Comparison of ENCODE assay signal across 8 mouse cellular contexts in genomic region chr8:50915259-50915875, GRCm38 (mm10).
DNase-seq lines count a peak whose midpoint lies in the region; ATAC-seq and TF ChIP-seq lines count a peak whose summit lies in the region.

No protein-coding gene starts in this region.

- peaks cover 3% of the 10 kb centered on the region; the same call in 1 of the 2 replicates for H3K4me1 ChIP-seq in kidney, postnatal 0 days (replicated peaks; ENCODE audit: insufficient read depth, low read length)
- H3K4me1 ChIP-seq in limb, embryonic 10.5 days = peaks cover 14% of the 10 kb centered on the region
- peaks cover 18% of the 10 kb centered on the region for H3K4me1 ChIP-seq in neural tube, embryonic 15.5 days

- no peak overlapping the region for H3K9ac ChIP-seq in kidney, postnatal 0 days (ENCODE audit: low read depth, low read length)
- peak overlapping the region; percentile 73 for H3K9ac ChIP-seq in neural tube, embryonic 15.5 days (replicated peaks)

- TF ChIP-seq CTCF in kidney, postnatal 0 days (IDR thresholded peaks at IDR 0.05; ENCODE audit: low read depth) = no peak

- H3K4me3 ChIP-seq in kidney, postnatal 0 days (replicated peaks; ENCODE audit: low read depth, low read length) = peak overlapping the region; percentile 47
- peak overlapping the region; percentile 71 for H3K4me3 ChIP-seq in limb, embryonic 10.5 days
- H3K4me3 ChIP-seq in neural tube, embryonic 15.5 days (replicated peaks) = peak overlapping the region; percentile 72

- 1% methylated on average over 22 of the region's 22 CpGs for WGBS in kidney, postnatal 0 days
- under 1% methylated on average over 22 of the region's 22 CpGs for WGBS in limb, embryonic 10.5 days
- WGBS in neural tube, embryonic 15.5 days = under 1% methylated on average over 22 of the region's 22 CpGs

- H3K4me2 ChIP-seq in kidney, postnatal 0 days (ENCODE audit: low read length) = peak overlapping the region; percentile 94
- H3K4me2 ChIP-seq in neural tube, embryonic 15.5 days = peak overlapping the region; percentile 98

- no peaks in the 10 kb centered on the region for H3K36me3 ChIP-seq in kidney, postnatal 0 days (ENCODE audit: insufficient read depth, low read length)
- H3K36me3 ChIP-seq in limb, embryonic 10.5 days = no peaks in the 10 kb centered on the region
- no peaks in the 10 kb centered on the region for H3K36me3 ChIP-seq in neural tube, embryonic 15.5 days

- DNase-seq in kidney, postnatal 0 days (ENCODE audit: low spot score) = peak; percentile 53
- DNase-seq in kidney, postnatal 36 days = no peak
- peak; percentile 23 to 38 for DNase-seq in cerebellum, postnatal 4 days (ENCODE audit: low spot score in 2 of 2)
- DNase-seq in frontal cortex, postnatal 36 days (ENCODE audit: low spot score in 2 of 2) = peak; percentile 43 to 44
- DNase-seq in limb, embryonic 10.5 days (ENCODE audit: low spot score) = peak; percentile 57
- no peak for DNase-seq in thymus, postnatal 25 days
- no peak for DNase-seq in urinary bladder, postnatal 10 days (ENCODE audit: low spot score)

- 0 out of 2 replicates have a peak, but pooled peaks have one; percentile 36 for ATAC-seq in kidney, postnatal 0 days (replicated peaks; ENCODE audit: low FRiP score, low read depth)
- ATAC-seq in neural tube, embryonic 15.5 days (ENCODE audit: low FRiP score) = peak; percentile 39

- no peaks in the 10 kb centered on the region for H3K9me3 ChIP-seq in kidney, postnatal 0 days (replicated peaks; ENCODE audit: low read length)
- H3K9me3 ChIP-seq in limb, embryonic 10.5 days (replicated peaks) = no peaks in the 10 kb centered on the region
- H3K9me3 ChIP-seq in neural tube, embryonic 15.5 days (replicated peaks) = no peaks in the 10 kb centered on the region

- H3K27me3 ChIP-seq in kidney, postnatal 0 days (ENCODE audit: insufficient read depth, low read length) = peaks cover 13% of the 10 kb centered on the region
- H3K27me3 ChIP-seq in limb, embryonic 10.5 days (ENCODE audit: low read depth, poor library complexity, severe bottlenecking) = peaks cover 49% of the 10 kb centered on the region
- no peaks in the 10 kb centered on the region for H3K27me3 ChIP-seq in neural tube, embryonic 15.5 days (replicated peaks)

- no peak overlapping the region for H3K27ac ChIP-seq in kidney, postnatal 0 days
- H3K27ac ChIP-seq in limb, embryonic 10.5 days = no peak overlapping the region
- H3K27ac ChIP-seq in neural tube, embryonic 15.5 days (replicated peaks) = peak overlapping the region; percentile 85

Comparison
In these comparisons a context has a peak if more than half of its experiments do, and no peak if none do; other contexts are left out.
1. DNase-seq: peak in kidney, postnatal 0 days (single experiment), cerebellum, postnatal 4 days (2 of 2), frontal cortex, postnatal 36 days (2 of 2) and limb, embryonic 10.5 days (single experiment); none in kidney, postnatal 36 days (0 of 2), thymus, postnatal 25 days (single experiment) and urinary bladder, postnatal 10 days (single experiment).
2. Peak in every context shown above with its lines, with median percentiles within 50 percentile points of each other: H3K4me3 ChIP-seq.